Comparison of ENCODE assay signal across 32 mouse cellular contexts in the genomic region with DNA sequence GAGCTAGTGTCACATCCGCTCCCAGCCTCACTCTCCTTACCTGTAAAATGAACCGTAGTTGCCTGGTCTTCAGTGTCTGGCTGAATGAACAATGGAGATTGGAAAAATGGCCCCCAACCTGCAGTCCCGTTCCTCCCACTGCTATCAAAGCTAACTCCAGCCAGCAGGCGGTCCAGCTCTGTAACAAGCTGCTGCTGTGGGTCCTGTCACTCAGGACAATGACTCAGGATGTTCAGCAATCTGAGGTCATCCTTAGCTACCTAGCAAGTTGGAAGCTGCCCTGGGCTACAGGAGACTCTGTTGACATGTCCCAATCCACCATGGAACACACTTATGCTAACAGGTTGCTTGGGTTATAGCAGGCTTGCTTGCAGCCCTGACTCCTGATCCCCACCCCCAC. TPM values are rescaled to one million over a fixed set of nuclear protein-coding genes. Genes with fewer than 3 reads are reported as not detected.
"Had no signal": no experiment of that assay in that cellular context is flagged by ENCODE, and none has a peak within 500 bp of the region (broad histone marks: within the 10 kb centered on the region; RNA-seq: fewer than 3 reads in every experiment).

No protein-coding gene starts in this region.

- H3K4me1 ChIP-seq: limb, embryonic 12.5 days; limb, embryonic 15.5 days; liver, embryonic 13.5 days; neural tube, embryonic 13.5 days had no signal

- H3K4me3 ChIP-seq: limb, embryonic 12.5 days; limb, embryonic 15.5 days; liver, embryonic 13.5 days; megakaryocyte, embryonic 14.5 days; midbrain, embryonic 10.5 days; midbrain, embryonic 13.5 days; myocyte; neural tube, embryonic 13.5 days had no signal

- ATAC-seq: midbrain, embryonic 13.5 days; midbrain, embryonic 16.5 days had no signal

- DNase-seq: kidney, adult 9 months; kidney, postnatal 14 days; kidney, postnatal 4 days; left cerebral cortex, postnatal 4 days; liver, embryonic 13.5 days; retina, postnatal 1 day; thymus, adult 18-20 months; thymus, postnatal 36 days had no signal

- H3K9me3 ChIP-seq: limb, embryonic 12.5 days; limb, embryonic 15.5 days; liver, embryonic 13.5 days; megakaryocyte, embryonic 14.5 days; midbrain, embryonic 10.5 days; midbrain, embryonic 13.5 days; neural tube, embryonic 13.5 days had no signal

- H3K36me3 ChIP-seq: limb, embryonic 12.5 days; limb, embryonic 15.5 days; liver, embryonic 13.5 days; midbrain, embryonic 10.5 days; midbrain, embryonic 13.5 days; neural tube, embryonic 13.5 days had no signal

RNA-seq across cellular contexts. Expression of gene Fgf15, which starts 23.2 kb away (rescaled TPM):
- total RNA-seq: layer of hippocampus, adult 18-20 months; layer of hippocampus, postnatal 14 days; left cerebral cortex, adult 8-10 months; left cerebral cortex, postnatal 14 days; monocyte, adult 5-6 weeks; neutrophil, adult 5-6 weeks had no signal
- polyA plus RNA-seq: limb, embryonic 15.5 days; liver, embryonic 16.5 days; lung, embryonic 14.5 days; lung, postnatal 0 days; macrophage; myocyte; spleen, adult 2 months; stomach, embryonic 16.5 days; testis, adult 2 months; urinary bladder, adult 2 months had no signal

RNA-seq across cellular contexts. Expression of gene Fgf4, which starts 26.0 kb away (rescaled TPM):
- total RNA-seq: layer of hippocampus, adult 18-20 months; layer of hippocampus, postnatal 14 days; left cerebral cortex, adult 8-10 months; left cerebral cortex, postnatal 14 days; left cerebral cortex, postnatal 4 days; monocyte, adult 5-6 weeks had no signal
- polyA plus RNA-seq: kidney, embryonic 16.5 days; liver, embryonic 13.5 days; liver, embryonic 16.5 days; lung, embryonic 14.5 days; lung, postnatal 0 days; macrophage; midbrain, embryonic 10.5 days; midbrain, embryonic 13.5 days; midbrain, embryonic 16.5 days; myocyte; neural tube, embryonic 13.5 days; small intestine, adult 2 months; spleen, adult 2 months; testis, adult 2 months; urinary bladder, adult 2 months had no signal

RNA-seq across cellular contexts. Expression of gene Fgf3, which starts 35.3 kb away (rescaled TPM):
- total RNA-seq: layer of hippocampus, adult 18-20 months; monocyte, adult 5-6 weeks had no signal
- polyA plus RNA-seq: limb, embryonic 12.5 days; lung, embryonic 14.5 days; lung, postnatal 0 days; macrophage; myocyte; stomach, embryonic 16.5 days; testis, adult 2 months; urinary bladder, adult 2 months had no signal
